Mouse (Mus musculus) heart, postnatal 0 days (tissue): ENCODE measurements around the gene Snx15.

ENCODE experiments used
- CTCF ChIP-seq: IDR thresholded peaks from 2 replicates; pipeline ENCODE4 v1.5.1; 2016; ENCODE audit warnings: antibody characterized with exemption, control low read depth, low read depth
- EP300 ChIP-seq: IDR thresholded peaks from 2 replicates; pipeline ENCODE4 v1.6.1; 2016; ENCODE audit warnings: antibody characterized with exemption, low read depth

GRCm38 (mm10) chr19:6076564-6077393 lies 51.3 kb downstream of the Snx15 start, which contains the start of gene Vps51:
- TF ChIP-seq CTCF (no peak), EP300 (peak; percentile 40; the same call in 1 of the 2 replicates)
